Mouse (Mus musculus) lung, postnatal 4 days (tissue): Measurements from ENCODE around the gene Arrdc4.

ENCODE experiments used
- DNase-seq, 2 experiments: peaks; one replicate each; pipeline ENCODE4 v3.0.0; 2021

The Arrdc4 gene

DNA sequence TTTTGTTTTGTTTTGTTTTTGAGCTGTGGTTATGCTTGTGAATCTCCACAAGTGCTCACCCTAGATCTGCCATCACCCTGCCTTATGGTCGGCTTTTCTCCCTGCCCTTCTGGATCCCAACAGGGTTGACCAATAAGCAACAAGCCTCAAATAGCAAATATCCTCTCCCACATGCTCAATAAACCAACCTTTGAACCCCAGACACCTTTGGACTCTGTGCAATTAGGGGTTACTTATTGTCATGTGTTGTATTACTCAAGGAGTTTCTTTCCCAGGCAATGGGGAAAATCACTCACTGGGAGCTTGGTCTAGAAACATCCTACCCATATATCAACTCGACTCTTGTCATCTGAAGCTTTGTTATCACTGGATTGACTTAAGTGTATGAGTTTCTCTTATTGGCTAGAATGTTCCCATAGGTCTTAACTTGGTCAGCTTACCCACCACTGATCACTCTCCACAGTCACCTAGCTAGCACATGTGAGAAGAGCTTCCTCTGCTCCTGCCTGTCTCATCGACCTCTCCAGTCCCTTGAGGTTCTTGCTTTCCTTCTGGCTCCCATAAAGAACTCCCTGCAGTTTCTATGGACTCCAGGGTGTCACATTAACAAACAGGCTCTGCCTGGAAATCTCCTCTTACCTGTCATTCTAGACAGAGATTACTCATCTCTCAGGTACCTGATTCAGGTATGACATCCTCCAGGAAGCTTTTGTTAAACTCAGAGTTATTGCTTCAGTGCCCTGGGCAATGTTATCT lies 40.3 kb downstream of the Arrdc4 start:
- no peak for DNase-seq

- no peak for DNase-seq
These were observed 43.9 kb downstream of the Arrdc4 start for GRCm38 (mm10) chr7:68705162-68705561.

- no peak for DNase-seq
These were observed 51.7 kb downstream of the Arrdc4 start for GRCm38 (mm10) chr7:68697313-68697712.

- DNase-seq = peak; percentile 57 to 77
These were observed 52.1 kb downstream of the Arrdc4 start for GRCm38 (mm10) chr7:68696908-68697307.

DNA sequence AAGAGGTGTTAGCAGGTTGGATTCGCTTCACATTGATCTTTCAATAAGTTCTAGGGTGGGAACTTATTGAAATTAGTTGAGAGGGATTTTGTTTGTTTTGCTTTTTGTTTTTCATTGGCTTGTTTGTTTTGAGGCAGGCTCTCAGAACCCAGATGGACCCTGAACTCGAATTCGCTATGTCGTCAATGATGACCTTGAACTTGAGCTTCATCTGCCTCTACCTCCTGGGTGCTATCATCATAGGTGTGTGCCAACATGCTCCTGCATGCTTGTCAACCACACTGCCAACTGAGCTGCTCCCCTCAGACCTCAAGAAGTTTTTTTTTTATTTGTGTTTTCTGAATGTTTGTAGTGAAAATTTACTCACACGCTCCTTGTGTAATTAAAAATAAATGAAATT lies 52.6 kb downstream of the Arrdc4 start:
- no peak for DNase-seq

DNA sequence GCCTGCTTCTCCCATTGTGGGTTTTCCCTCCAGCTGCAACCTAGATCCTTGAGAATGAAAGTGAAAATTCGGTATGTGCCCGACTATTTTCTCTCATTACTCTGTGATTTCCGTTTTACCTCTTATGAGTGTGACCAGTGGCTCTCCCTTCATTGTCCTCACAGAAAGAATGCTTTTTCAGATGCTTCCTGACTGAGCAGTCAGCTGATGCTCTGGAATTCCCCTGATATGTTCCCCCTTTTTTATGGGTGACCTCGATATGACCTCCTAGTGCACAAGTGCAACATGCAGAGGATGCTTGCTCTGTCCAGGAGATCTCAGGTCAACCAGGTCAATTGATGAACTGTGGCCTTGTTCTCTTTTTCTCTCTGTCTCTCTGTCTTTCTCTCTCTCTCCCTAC lies 56.3 kb downstream of the Arrdc4 start:
- DNase-seq = no peak

DNA sequence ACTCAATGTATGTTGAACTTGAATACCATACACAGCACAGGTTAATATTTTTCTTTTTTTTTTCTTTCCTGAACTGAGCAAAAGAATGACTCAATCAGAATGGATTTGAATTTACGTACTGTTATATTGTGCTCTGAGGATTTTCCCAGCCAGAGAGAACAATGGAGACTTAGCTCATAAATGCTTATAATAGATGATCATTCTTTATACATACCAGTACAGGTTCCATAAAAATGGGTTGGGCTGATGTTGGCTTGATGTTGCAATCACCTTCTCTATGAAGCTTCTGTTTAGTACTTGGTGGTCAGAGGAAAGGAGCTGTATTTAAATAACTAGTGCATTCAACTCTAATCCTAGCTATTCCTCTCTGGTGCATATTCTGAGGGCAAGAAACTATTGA lies 57.6 kb downstream of the Arrdc4 start:
- DNase-seq = no peak

DNA sequence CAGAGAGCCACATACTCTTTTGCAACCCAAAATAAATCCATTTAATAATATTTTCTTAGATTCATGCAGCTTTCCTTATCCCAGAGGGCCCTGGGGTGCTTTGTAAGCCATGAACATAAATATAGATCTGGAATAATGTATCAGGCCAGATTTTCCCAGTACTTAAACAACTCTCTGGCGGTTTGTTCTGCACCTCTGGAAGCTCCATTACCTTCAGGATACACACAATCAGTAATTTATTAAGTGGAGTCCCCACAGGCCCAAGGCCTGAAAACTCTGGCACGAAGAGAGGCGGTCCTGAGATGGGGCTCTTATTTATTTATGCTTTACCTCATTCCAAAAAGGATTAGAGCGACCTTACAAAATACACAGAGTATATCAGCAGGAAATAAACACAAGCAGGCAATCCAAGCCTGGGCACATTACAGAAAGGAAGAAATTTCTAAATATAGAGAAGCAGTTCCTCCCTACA lies 61.9 kb downstream of the Arrdc4 start:
- no peak for DNase-seq
